Mouse (Mus musculus) B cell, adult 2 months (primary cell): ENCODE data around the gene Gm49369.
A peak's percentile ranks its signal among the peaks of the same experiment; 100 is the strongest.
"Not testable (repeated sequence)": the region's sequence is repeated elsewhere in the genome, so short reads cannot be mapped to it uniquely, and the experiment has no call there.

Source experiments
- DNase-seq, 2 experiments: peaks; one replicate each; pipeline ENCODE4 v3.0.0; 2022

The Gm49369 gene

GRCm38 (mm10) chr7:142382567-142382966 is at the start of gene Gm49369:
Gene Gm49369 (minus strand): TSS chr7:142382667.
- no peak for DNase-seq

- no peak for DNase-seq
Measured at GRCm38 (mm10) chr7:142431106-142431505, 48.6 kb upstream of the Gm49369 start.

- DNase-seq: no peak
Measured at GRCm38 (mm10) chr7:142430160-142430678, 47.8 kb upstream of the Gm49369 start.

GRCm38 (mm10) chr7:142428213-142428612 is 45.7 kb upstream of the Gm49369 start:
- peak; percentile 32 to 41 for DNase-seq

GRCm38 (mm10) chr7:142425641-142426213 is 43.3 kb upstream of the Gm49369 start:
- no peak for DNase-seq

- DNase-seq: no peak
Measured at GRCm38 (mm10) chr7:142421826-142422225, 39.4 kb upstream of the Gm49369 start.

GRCm38 (mm10) chr7:142419887-142420286 is 37.4 kb upstream of the Gm49369 start:
- DNase-seq: no peak

GRCm38 (mm10) chr7:142418679-142419078 is 36.2 kb upstream of the Gm49369 start:
- DNase-seq: no peak

- DNase-seq: no peak
Measured at GRCm38 (mm10) chr7:142418027-142418426, 35.6 kb upstream of the Gm49369 start.

- no peak for DNase-seq
Measured at GRCm38 (mm10) chr7:142416225-142416624, 33.8 kb upstream of the Gm49369 start.

GRCm38 (mm10) chr7:142415314-142415713 is 32.8 kb upstream of the Gm49369 start:
- no peak for DNase-seq

GRCm38 (mm10) chr7:142413285-142413684 is 30.8 kb upstream of the Gm49369 start:
- DNase-seq: no peak

- DNase-seq: no peak
Measured at GRCm38 (mm10) chr7:142409603-142410002, 27.1 kb upstream of the Gm49369 start.

- DNase-seq: no peak
Measured at GRCm38 (mm10) chr7:142408686-142409085, 26.2 kb upstream of the Gm49369 start.

- DNase-seq: no peak
Measured at GRCm38 (mm10) chr7:142407935-142408334, 25.5 kb upstream of the Gm49369 start.

GRCm38 (mm10) chr7:142405134-142405533 is 22.7 kb upstream of the Gm49369 start:
- not testable (repeated sequence) for DNase-seq

- no peak for DNase-seq
Measured at GRCm38 (mm10) chr7:142403591-142403990, 21.1 kb upstream of the Gm49369 start.

GRCm38 (mm10) chr7:142400750-142401142 is 18.3 kb upstream of the Gm49369 start:
- no peak for DNase-seq

GRCm38 (mm10) chr7:142400112-142400749 is 17.8 kb upstream of the Gm49369 start:
- DNase-seq: no peak

- DNase-seq: no peak
Measured at GRCm38 (mm10) chr7:142399250-142399649, 16.8 kb upstream of the Gm49369 start.

- DNase-seq: no peak
Measured at GRCm38 (mm10) chr7:142398052-142398451, 15.6 kb upstream of the Gm49369 start.

- DNase-seq: no peak
Measured at GRCm38 (mm10) chr7:142396611-142397010, 14.1 kb upstream of the Gm49369 start.

- no peak for DNase-seq
Measured at GRCm38 (mm10) chr7:142395472-142395871, 13.0 kb upstream of the Gm49369 start.
